Mouse (Mus musculus): ENCODE results near the gene Il16.

Gene Il16

DNA sequence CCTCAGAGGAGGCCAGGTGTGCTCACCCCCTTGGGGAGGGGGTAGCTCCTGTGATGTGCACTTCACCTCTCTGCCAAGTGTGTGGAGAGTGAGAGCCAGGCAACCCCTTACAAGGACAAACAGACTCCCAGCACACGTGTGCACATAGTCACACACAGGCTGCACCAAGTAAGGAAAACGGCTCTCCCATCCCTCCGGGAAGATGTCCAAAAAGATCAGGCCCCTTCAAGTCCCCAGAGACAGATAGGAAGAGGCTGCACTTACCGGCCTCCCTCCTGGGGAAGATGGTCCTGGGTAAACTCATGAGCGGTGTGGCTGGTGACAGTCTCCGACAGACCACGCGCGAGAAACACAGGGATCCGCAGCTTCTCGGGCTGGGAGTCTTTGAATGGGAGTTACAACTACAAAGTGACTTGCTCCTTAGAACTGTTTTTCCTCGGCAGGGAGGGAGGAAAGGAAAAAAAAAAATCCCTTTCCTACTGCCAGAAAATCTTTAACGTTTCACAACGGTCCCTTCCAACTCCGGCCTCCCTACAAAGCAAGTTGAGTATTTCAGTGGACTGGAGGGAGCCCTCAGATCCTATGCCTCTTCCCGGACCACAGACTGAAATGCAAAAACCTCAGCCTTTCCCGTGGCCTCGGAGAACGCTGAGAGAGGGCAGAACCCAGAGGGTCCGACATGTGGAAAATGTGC, at the start of gene Il16:
Gene Il16 (minus strand): TSS at position 314 of the 694 bp plus-strand sequence.
- DNase-seq (ENCODE audit: low spot score in 2 of 2), result peak in 1 of 2 experiments; percentile 17

DNA sequence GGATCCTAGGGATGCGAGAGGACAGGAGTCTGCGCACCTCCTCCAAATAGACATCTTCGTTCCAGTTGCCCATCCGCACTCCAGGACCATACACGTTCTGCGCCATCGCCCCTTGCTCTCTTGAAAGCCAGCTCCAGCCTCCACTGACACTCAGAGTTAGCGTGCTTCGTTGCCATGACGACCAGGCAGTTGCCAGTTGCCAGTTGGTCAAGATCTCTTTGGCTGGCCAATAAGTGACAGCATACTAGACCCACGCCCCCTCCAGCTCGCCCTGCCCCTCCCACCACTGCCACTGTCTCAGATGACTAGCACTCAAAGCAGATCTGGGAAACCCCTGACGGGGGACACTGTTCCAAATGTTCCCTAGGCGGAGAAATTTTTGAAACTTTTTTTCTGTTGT, 49.2 kb upstream of the Il16 start, which contains the start of gene Cfap161:
Gene Cfap161 (minus strand): TSS at position 176 of the 400 bp plus-strand sequence.
- DNase-seq (ENCODE audit: low spot score in 2 of 2), result no peak

DNA sequence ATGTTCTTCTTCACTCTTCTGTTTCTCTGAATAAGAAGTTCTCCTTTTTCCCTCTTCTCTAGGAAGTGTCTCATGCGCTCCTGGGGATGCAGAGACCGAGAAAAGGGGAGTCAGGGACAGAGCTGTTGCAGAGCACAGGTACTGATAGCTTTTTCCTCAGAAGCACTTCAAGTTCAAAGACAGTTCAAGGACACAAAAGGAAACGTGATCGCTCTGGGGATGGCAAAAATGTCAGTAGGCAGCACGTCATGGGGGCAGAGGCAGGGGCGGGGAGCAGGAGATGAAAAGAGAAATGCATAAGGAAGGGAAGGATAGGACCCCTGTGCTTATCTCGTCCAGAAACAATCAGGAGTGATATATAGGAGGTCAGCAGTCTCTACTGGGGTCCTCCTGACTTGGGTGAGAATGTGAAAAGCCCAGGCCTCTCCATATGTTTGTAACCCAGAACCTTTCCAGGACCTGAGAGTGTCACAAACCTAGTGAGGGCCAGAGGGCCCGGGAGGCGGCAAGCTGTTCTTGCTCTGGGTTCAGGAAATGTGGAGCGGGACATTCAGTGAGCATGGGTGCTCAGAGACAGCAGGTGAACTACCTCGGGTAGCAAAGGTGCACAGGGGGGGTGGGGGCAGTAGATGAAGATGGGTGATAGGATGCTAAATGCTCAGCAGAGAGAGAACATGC, 48.6 kb upstream of the Il16 start:
- DNase-seq (ENCODE audit: low spot score in 2 of 2), result no peak

DNA sequence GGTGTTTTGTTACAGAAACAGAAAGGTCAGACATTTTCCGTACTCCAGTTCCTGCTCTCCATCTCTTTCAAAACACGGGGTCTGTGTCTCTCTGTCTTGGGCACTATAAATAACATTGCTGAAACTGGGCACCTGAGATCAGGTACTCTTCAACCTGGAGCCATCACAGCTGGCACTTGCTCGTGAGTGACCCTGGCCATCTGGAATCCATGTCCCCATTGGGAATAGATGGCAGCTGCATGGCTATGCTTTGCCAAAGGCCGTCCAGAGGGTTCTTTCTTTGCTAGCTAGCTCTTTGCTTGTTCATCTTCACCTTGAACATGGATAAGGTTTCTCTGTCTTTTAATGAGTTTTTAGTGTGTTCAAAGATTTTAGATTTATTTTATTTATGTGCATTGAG, 35.4 kb upstream of the Il16 start:
- DNase-seq (ENCODE audit: low spot score in 2 of 2), result no peak

DNA sequence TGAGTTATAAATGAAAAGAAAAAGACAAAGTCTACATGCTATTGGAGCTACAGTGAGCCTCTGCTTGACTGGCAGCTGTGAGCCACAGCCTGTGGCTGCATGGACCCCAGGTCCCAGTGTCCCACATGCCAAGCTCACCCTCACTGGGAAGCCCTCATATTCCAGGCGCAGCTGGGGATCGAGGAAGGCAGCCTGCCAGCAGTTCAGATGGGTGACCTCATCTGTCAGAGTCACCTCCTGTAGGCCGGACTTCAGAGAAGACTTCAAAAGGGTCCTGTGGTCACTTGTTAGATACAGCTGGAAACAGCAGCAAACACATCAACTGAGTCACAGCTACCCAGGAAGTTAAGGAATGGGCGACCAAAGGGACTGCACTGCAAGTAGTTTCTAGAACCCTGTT, 34.5 kb upstream of the Il16 start:
- no peak for DNase-seq (ENCODE audit: low spot score in 2 of 2)

DNA sequence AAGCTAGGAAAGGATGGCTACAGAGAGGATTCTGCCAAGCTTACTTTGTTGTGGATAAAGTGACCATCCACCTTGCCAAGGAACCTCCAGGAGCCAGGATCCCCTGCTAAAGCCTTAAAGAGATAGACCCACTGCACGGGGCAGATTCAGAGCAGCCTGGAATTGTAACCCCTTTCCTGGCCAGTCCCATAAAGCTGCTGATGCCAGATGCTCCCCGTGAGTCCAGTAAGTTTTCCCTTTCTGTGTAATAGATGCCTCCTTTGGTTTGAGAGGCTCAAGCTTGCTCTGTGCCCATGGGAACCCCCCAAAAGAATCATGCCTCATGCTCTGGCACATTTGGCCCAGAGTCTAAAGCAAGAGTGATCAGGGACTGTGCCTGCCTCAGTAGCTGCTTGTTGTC, 33.5 kb upstream of the Il16 start:
- DNase-seq (ENCODE audit: low spot score in 2 of 2), result no peak

DNA sequence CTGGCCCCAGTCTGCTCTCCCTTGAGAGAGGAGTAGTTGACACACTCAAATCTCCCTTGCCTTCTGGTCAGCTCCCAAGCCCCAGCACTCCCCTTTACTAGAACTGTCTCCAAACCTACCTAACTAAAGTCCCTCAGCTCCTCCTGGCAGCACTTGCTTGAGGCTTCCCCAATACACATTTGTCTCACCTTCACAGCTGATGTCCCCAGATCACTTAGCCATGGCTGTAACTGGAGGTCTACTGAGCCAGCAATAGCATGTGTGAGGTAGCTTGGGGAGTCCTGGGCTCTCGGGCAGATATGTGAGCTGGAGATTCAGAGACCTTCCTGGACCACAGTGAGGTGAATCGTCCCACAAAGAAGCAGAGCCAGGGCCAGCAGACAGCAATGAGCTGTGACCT, 33.0 kb upstream of the Il16 start:
- DNase-seq (ENCODE audit: low spot score in 2 of 2), result no peak

DNA sequence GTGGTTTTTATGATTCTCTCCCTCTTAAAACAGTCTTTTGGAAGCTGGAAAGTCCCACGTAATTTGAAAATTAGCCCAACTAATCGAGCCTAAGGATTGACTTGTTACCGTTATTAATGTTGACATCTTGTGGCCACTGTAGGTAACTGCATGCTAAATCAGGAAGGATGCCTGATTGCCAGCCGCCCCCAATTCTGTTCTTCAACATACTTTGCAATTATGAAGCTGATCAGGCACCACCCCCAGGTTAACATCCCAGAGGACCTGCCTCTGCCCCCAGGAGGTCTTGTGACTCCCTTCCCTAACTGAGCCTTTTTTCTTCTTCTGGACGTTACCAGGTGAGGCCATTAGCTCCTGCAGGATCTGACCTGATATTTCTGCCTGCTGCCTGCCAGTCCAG, 29.2 kb upstream of the Il16 start:
- DNase-seq (ENCODE audit: low spot score in 2 of 2), result no peak

DNA sequence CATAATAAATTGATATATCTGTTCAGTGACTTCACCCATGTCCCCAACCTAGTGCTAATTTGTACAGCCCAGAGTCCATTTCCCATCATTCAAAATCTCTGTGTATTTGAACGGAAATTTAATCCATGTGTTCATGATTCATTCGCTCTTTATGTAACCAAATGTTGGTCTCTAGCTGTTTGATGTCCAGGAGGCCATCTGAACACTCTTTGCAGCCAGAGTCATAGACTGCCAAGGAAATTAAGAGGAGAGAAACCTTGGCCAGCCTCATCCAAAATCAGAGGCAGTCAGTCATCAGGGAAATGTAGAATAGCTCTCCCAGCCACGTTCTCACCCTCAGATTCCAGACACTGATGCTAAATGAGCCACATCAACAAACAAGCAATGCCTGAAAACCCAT, 18.1 kb upstream of the Il16 start:
- no peak for DNase-seq (ENCODE audit: low spot score in 2 of 2)

DNA sequence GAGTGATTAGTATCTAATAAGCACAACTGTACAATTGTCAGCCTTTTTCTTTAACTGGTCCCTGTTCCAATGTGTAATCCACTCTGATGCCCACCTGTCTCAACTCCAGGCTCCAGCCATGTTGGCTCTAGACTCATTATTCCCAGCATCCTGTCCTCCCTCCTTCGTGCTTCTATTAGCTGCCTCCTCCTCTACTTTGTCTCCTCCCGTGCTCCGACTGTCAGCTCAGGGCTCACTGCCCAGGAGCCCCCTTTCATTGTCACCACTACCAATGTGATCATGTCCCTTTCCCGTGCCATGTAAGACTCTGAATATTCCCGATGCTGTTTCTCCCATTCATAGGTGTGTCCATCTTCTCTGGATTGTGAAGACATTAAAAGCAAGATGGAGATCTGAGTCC, 16.8 kb upstream of the Il16 start:
- DNase-seq (ENCODE audit: low spot score in 2 of 2), result no peak

DNA sequence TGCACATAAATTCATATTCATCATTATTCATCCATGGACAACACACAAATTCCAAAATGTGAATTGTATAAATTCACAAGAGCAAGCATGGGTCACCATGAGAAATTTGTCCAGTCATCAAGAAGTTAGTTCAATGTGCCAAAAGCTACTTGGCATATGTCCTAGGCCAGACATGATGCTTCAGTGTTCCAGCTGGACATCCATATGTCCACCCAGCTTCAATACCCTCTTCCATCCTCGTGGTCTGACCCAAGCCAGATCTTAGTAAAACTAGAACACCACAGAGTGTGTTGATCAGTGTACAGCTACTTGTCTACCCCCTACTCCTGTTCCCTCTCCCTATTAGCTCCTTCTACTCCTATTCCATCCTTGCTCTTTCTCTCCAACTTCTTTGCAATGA, 5.5 kb upstream of the Il16 start:
- no peak for DNase-seq (ENCODE audit: low spot score in 2 of 2)

DNA sequence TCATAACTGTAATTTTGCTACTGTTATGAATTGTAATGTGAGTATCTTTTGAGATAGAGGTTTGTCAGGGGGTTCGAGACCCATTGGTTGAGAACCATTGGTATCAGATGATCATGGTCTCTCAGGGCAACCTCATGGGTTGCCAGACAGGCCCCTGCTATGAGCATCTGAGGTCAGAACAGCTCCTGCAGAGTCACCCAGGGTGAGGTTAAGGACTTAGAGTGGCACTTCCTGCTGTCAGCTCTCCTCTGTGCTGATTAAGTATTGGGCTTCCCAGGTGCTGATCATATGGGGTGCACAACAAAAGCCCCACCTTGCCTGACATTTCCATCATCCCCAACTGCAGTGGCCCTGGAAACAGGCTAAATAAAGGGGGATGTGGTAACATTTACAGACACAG, 2.9 kb upstream of the Il16 start:
- DNase-seq (ENCODE audit: low spot score in 2 of 2), result no peak

DNA sequence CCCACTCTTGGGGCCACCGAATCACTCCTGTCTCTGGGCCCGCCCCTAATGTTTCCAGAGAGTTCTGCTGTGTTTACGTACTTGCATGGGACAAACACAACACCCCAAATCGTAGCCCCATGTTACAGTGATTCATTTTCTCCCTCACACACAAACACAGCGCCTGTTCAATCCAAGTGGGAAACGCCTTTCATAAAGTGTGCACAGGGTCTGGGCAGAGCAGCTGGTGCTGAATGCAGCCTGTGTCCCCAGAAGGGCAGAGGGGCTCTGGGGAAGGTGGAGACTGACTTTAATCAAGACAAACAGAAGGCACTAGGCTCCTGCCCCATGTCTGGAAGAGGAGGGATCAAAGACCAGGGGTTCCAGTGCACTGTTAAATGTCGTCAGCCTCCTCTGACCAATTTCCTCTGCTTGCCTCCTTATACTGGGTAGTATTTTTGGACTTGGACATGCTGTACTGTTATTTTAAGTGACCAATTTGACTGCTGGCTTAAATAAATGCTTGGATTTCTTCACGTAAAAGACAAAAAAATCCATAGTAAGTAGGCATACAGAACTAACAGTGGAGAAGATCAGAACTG, 671 bp upstream of the Il16 start:
- DNase-seq (ENCODE audit: low spot score in 2 of 2), result no peak

DNA sequence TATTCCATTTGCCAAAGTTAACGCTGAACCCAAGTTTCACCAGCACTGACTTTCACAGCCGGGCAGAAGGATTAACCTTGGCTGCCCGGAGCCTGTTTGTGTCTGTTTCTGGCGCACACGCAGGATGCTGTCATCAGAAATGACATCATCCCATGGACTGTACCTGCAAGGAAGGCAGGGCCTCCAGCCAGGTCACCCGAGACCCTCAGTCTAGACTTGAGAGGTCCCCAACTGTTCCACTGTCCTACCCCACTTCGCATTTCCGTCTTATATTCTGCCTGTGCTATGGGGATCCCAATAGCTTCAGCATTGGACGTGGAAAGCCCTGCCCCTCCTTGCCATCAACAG, 487 bp downstream of the Il16 start:
- DNase-seq (ENCODE audit: low spot score in 2 of 2), result no peak

DNA sequence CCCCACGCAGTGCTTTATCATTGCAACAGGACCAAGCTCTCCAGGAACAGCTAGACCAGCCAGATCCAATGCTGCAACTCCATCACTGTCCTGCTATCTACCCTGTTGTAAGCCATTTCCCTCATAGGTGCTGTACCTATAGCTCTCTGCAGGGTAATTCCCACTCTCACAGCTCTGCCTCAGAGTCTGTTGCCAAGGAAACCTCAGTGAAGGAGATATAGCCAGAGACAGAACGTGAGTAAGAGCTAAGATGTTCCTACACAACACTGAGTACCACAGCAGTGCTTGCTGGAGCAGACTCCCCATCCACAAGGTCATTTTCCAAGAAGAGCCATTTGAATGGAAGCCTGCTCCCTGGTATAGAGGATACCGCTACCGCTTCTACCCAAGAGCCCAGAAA, 1.3 kb downstream of the Il16 start:
- no peak for DNase-seq (ENCODE audit: low spot score in 2 of 2)

DNA sequence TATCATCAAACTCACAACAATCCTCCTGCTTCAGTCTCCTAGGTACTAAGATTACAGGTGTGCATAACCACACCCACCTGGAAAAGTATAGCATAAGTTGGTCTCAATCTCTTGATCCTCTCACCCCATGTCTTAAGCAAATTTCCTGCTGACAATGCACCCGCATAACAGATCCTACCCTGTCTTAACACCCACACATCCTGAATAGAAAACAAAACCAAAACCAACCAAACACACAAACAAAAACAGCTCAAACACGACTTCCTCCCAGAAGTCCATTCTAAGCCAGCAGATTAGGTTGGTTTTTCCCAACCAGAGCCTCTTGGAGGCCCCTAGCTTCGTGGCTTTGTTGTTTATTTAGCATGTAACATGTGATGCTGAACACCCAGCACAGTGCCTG, 2.8 kb downstream of the Il16 start:
- DNase-seq (ENCODE audit: low spot score in 2 of 2), result no peak

DNA sequence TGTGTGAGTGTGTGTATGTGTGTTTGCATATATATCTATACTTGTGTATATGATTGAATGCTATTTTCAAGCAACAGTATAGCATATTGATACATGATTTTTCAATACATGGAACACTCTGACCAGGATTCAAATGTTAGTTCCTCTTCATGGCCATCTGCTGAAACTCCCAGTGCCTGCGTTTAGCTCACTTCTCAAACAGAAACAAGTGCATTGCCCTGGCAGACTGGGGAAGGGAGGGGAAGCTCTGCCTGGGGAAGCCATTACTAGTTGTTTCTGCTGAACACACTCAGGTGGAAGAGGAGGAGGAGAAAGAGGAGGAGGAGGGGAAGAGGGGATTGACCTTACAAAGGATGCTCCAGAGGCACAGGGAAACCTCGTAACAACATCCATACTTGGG, 3.5 kb downstream of the Il16 start:
- no peak for DNase-seq (ENCODE audit: low spot score in 2 of 2)

DNA sequence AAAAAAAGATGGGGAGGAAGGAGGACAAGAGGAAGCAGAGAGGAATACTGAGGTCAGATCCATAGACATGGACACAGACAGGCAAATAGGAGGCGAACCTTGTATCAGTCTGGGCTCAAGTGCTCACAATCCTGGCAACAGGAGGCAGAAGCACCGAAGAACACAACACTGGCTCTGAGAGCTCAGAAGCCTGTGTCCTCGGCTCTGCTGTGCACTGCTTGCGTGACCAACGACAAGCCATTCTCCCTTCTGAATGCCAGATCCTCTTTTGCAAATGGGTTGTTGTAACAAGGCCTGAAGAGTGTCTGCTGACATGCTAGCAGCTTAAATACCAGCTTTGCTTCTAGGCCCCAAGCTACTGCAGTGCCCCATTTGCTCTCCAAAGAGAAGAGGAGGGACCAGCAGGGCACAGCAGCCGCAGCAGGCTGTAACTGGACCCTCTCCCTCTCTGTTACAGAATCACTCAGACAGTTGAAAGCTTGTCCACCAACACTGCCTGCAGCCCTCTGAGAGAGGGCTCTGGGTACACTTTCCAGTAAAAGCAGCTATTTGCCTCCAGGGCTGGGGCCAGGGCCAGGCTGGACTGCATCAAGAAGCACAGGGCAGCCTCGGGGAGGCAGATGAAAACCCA, 5.7 kb downstream of the Il16 start:
- DNase-seq (ENCODE audit: low spot score in 2 of 2), result no peak

DNA sequence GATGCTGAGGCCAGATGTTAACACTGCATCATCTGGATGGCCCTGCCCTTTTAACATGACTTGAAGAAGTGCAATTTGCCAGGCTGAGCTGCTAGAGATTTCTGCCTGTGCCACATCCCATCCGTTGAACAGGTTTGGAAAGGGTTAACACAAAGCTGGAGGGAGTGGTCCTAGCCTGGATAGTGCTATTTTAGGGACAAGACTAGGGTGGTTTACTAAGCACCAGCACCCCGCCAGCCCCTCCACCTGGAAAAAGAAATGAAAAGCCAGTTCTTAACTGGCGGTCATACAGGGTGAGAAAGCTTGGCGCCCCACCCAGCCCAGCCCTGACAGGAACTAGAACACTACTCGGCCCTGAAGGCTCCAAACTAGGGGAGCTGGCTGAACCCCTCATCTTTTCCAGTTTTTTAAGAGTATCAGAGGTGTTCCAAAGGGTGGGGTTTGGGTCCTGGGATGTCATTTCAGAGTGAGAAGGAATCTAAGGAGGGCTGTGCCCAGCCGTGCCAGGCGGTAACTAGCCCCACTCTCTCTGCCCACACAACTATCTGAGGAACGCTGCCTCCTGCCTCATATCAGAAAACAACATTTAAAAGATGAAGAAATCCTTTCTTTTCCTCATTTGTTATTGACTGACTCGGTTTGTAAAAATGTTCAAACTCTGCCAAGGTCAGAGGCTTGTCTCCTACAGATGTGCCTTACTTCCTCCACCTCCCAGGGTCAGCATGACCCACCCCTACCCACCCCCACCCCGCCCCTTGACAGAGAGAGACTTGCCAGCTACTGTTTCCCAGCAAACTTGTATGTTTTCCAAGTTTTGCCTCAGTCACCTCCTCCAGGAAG, 6.7 kb downstream of the Il16 start:
- no peak for DNase-seq (ENCODE audit: low spot score in 2 of 2)

DNA sequence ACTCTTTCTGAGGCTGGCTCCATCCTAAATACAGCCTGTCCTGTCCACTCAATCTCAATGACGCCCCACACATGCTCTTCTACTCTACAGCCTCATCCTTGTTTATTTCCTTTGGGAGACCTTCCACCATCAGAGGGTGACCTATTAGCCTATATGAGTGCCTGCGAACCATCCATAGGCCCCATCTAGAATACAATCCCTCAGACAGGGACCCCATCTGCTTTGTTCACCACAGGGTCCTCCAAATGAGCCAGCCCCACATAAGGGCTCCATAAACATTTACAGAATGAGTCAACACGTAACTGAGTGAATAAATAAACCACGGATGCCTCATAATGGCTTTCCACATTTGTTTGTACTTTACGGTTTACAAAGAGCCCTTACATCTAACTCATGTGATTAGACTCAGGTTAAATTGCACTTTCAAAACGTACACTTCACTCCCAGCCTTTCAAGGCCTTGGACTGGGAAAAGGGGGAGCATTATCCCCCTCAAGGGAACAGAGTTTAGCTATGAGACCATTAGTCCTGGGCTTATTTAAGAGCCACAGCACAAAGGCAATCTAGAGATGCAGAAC, 7.5 kb downstream of the Il16 start:
- no peak for DNase-seq (ENCODE audit: low spot score in 2 of 2)

DNA sequence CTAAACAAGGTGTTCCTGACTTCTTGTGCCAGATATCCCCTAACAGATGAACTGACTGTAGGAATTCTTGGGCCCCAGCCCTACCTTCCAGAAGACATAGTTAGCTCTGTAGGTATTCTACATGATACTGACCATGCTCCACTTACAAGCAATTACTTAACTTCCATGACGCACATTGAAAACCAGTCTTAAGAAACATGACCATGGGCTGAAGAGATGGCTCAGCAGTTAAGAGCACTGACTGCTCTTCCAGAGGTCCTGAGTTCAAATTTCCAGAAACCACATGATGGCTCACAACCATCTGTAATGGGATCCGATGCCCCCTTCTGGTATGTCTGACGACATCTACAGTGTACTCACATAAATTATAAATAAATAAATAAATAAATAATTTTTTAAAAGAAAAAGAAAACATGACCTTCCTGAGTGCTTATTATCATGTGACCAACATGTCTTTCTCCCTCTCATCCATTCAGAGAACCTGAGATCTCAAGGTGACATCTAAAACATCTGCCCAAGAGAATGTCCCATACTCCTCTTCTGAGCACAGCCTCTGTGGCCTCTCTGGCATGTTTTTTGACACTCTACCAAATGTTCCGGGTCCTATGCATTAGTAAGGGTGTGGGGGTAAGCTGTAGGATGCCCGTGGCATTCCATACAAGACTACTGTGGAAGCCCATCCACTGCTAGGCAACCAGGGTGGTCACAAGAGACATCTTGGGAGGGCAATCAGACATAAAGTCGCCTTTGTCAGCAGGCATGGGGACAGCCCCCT, 9.0 kb downstream of the Il16 start:
- no peak for DNase-seq (ENCODE audit: low spot score in 2 of 2)

Measured in urinary bladder, postnatal 36 days (tissue).